Mouse (Mus musculus) cerebellum, postnatal 36 days (tissue): ENCODE data around the gene Kcnj15.
A peak's percentile ranks its signal among the peaks of the same experiment; 100 is the strongest.

Experiments used
- DNase-seq, 2 experiments: peaks; one replicate each; pipeline ENCODE4 v3.0.0; 2021 to 2022; ENCODE audit warnings: mixed read lengths in 2 of 2

The Kcnj15 gene

GRCm38 (mm10) chr16:95297651-95298050, 40.3 kb downstream of the Kcnj15 start:
- DNase-seq = no peak

GRCm38 (mm10) chr16:95301667-95302066, 44.3 kb downstream of the Kcnj15 start:
- DNase-seq = no peak

- DNase-seq = no peak
These were observed 46.3 kb downstream of the Kcnj15 start for GRCm38 (mm10) chr16:95303676-95304075.

GRCm38 (mm10) chr16:95307823-95308360, 50.5 kb downstream of the Kcnj15 start:
- no peak for DNase-seq

GRCm38 (mm10) chr16:95321945-95322625, 64.7 kb downstream of the Kcnj15 start:
- DNase-seq = no peak

- no peak for DNase-seq
These were observed 74.8 kb downstream of the Kcnj15 start for GRCm38 (mm10) chr16:95332159-95332558.

GRCm38 (mm10) chr16:95340885-95341791, 83.8 kb downstream of the Kcnj15 start:
- DNase-seq = peak; percentile 82 to 89

GRCm38 (mm10) chr16:95342030-95342429, 84.7 kb downstream of the Kcnj15 start:
- no peak for DNase-seq

- no peak for DNase-seq
These were observed 87.6 kb downstream of the Kcnj15 start for GRCm38 (mm10) chr16:95344961-95345360.

GRCm38 (mm10) chr16:95345882-95346281, 88.5 kb downstream of the Kcnj15 start:
- DNase-seq = peak; percentile 71 to 81

GRCm38 (mm10) chr16:95347202-95347601, 89.8 kb downstream of the Kcnj15 start:
- no peak for DNase-seq

- DNase-seq = no peak
These were observed 91.2 kb downstream of the Kcnj15 start for GRCm38 (mm10) chr16:95348555-95348954.

GRCm38 (mm10) chr16:95349344-95349743, 92.0 kb downstream of the Kcnj15 start:
- DNase-seq = no peak

GRCm38 (mm10) chr16:95349745-95350144, 92.4 kb downstream of the Kcnj15 start:
- DNase-seq = no peak
